Mouse (Mus musculus) MEL (cell line): Measurements from ENCODE around the gene Atp1a4.

Experiments
- CHD2 ChIP-seq: IDR thresholded peaks from 2 replicates; pipeline ENCODE4 v1.6.1; 2011; ENCODE audit warnings: low read length, improper control_type of control experiment
- CTCF ChIP-seq, 3 experiments: IDR thresholded peaks in 2 of 3; conservative IDR thresholded peaks in 1 of 3; 2 replicates each; pipeline ENCODE4 v1.5.1; 2011 to 2012; ENCODE audit warnings: low read length in 3 of 3, low read depth in 2 of 3, mild to moderate bottlenecking in 2 of 3, improper control_type of control experiment in 1 of 3, inconsistent platforms in 1 of 3, mixed read lengths in 1 of 3, moderate library complexity in 1 of 3; ENCODE audit not compliant: control insufficient read depth in 1 of 3, insufficient read depth in 1 of 3, poor library complexity in 1 of 3, severe bottlenecking in 1 of 3
- E2F4 ChIP-seq: IDR thresholded peaks from 2 replicates; pipeline ENCODE4 v1.6.1; 2011; ENCODE audit warnings: low read depth, low read length, improper control_type of control experiment, borderline replicate concordance
- GABPA ChIP-seq: IDR thresholded peaks from 2 replicates; pipeline ENCODE4 v1.6.1; 2012; ENCODE audit warnings: low read depth, mild to moderate bottlenecking, inconsistent platforms, low read length, improper control_type of control experiment, moderate library complexity
- POLR2A ChIP-seq, 2 experiments: IDR thresholded peaks; 2 replicates each; pipeline ENCODE4 v1.6.1; 2011 to 2012; ENCODE audit warnings: low read length in 2 of 2, mild to moderate bottlenecking in 2 of 2, control low read depth in 1 of 2, improper control_type of control experiment in 1 of 2, low read depth in 1 of 2, moderate library complexity in 1 of 2; ENCODE audit not compliant: control insufficient read depth in 1 of 2, insufficient read depth in 1 of 2, poor library complexity in 1 of 2
- TAL1 ChIP-seq: IDR thresholded peaks from 2 replicates; pipeline ENCODE4 v1.6.1; 2012; ENCODE audit warnings: mild to moderate bottlenecking, inconsistent platforms, low read length, moderate library complexity, mixed read lengths
- UBTF ChIP-seq: IDR thresholded peaks from 2 replicates; pipeline ENCODE4 v1.6.1; 2012; ENCODE audit warnings: low read depth, mild to moderate bottlenecking, inconsistent platforms, low read length, improper control_type of control experiment, moderate library complexity, borderline replicate concordance; ENCODE audit not compliant: insufficient read depth

GRCm38 (mm10) chr1:172274116-172274515 is 15.9 kb upstream of the Atp1a4 start:
- TF ChIP-seq GABPA, result no peak
- TF ChIP-seq CTCF (IDR thresholded peaks at IDR 0.05 in 2 of 3, conservative IDR thresholded peaks at IDR 0.05 in 1 of 3; ENCODE audit: control insufficient read depth in 1 of 3, insufficient read depth in 1 of 3, low read depth in 2 of 3, low read length in 3 of 3, poor library complexity in 1 of 3, severe bottlenecking in 1 of 3), result no peak
- TF ChIP-seq POLR2A (IDR thresholded peaks at IDR 0.05; ENCODE audit: control insufficient read depth in 1 of 2, insufficient read depth in 1 of 2, low read depth in 1 of 2, low read length in 2 of 2, poor library complexity in 1 of 2), result no peak
- TF ChIP-seq CHD2, result no peak
- TF ChIP-seq UBTF, result no peak
- TF ChIP-seq E2F4, result no peak
- no peak for TF ChIP-seq TAL1
